Mouse (Mus musculus) liver, embryonic 11.5 days (tissue): Measurements from ENCODE around the gene Tbc1d22b. TPM values are rescaled to one million over a fixed set of nuclear protein-coding genes. Genes with fewer than 3 reads are reported as not detected.

Experiments used
- ATAC-seq: fragments of 200-750 bp; cut with Nextera tagmentation; replicated peaks from 2 replicates; pipeline ENCODE4 v1.8.0; 2017; ENCODE audit warnings: moderate number of reproducible peaks, mild to moderate bottlenecking, moderate TSS enrichment, moderate library complexity; ENCODE audit not compliant: low FRiP score
- DNase-seq: peaks from one replicate; pipeline ENCODE4 v3.0.0-alpha.2; 2017; ENCODE audit warnings: low spot score
- H3K27ac ChIP-seq: fragments of 300-500 bp; sonication (generic); 2 replicates; pipeline ENCODE4 v1.5.1; 2014; ENCODE audit warnings: mild to moderate bottlenecking, low read depth, low read length, control low read depth
- H3K27me3 ChIP-seq: fragments of 300-500 bp; sonication (generic); replicated peaks from 2 replicates; pipeline ENCODE4 v1.6.1; 2014; ENCODE audit warnings: low read length, mixed read lengths; ENCODE audit not compliant: control insufficient read depth, insufficient read depth
- H3K36me3 ChIP-seq: fragments of 300-500 bp; sonication (generic); 2 replicates; pipeline ENCODE4 v1.6.1; 2014; ENCODE audit warnings: mild to moderate bottlenecking, low read length, moderate library complexity, mixed read lengths; ENCODE audit not compliant: control insufficient read depth, insufficient read depth
- H3K4me1 ChIP-seq: fragments of 300-500 bp; sonication (generic); replicated peaks from 2 replicates; pipeline ENCODE4 v1.6.1; 2014; ENCODE audit warnings: low read length, mixed read lengths; ENCODE audit not compliant: control insufficient read depth, insufficient read depth
- H3K4me2 ChIP-seq: fragments of 300-500 bp; sonication (generic); 2 replicates; pipeline ENCODE4 v1.6.1; 2014; ENCODE audit warnings: mild to moderate bottlenecking, control low read depth, moderate library complexity
- H3K4me3 ChIP-seq: fragments of 300-500 bp; sonication (generic); 2 replicates; pipeline ENCODE4 v1.5.1; 2014; ENCODE audit warnings: low read depth, low read length, control low read depth
- H3K9ac ChIP-seq: fragments of 300-500 bp; sonication (generic); 2 replicates; pipeline ENCODE4 v1.6.1; 2014; ENCODE audit warnings: low read depth, low read length, control low read depth
- H3K9me3 ChIP-seq: fragments of 300-500 bp; sonication (generic); 2 replicates; pipeline ENCODE4 v1.6.1; 2016; ENCODE audit warnings: low read length, inconsistent platforms, mixed read lengths; ENCODE audit not compliant: control insufficient read depth
- WGBS: fragments of 180-500 bp; shearing (Covaris S2); extraction: QIAGEN DNeasy Blood & Tissue Kit; methylation state at CpG from one replicate; pipeline ENCODE4 v1.1.7; 2014; 5-methylcytosine and 5-hydroxymethylcytosine counted together
- polyA plus RNA-seq: library from polyadenylated mRNA; unstranded; fragments of >200 nt; fragmentation: Nextera tagmentation; extraction: Ambion mirVana; gene quantifications from 2 replicates; pipeline ENCODE4 v1.2.1, GENCODE M21; 2014

Tbc1d22b gene
- polyA plus RNA-seq, 1 experiment from 2014 or later = 11.5 TPM

GRCm38 (mm10) chr17:29531757-29532384 is 17.7 kb upstream of the Tbc1d22b start:
- no peak overlapping the region for H3K4me2 ChIP-seq
- H3K9me3 ChIP-seq = no peaks in the 10 kb centered on the region
- no peak for ATAC-seq
- 48% methylated on average over 10 of the region's 10 CpGs for WGBS
- H3K27ac ChIP-seq = no peak overlapping the region
- no peak overlapping the region for H3K4me3 ChIP-seq
- no peak overlapping the region for H3K9ac ChIP-seq
- H3K36me3 ChIP-seq = no peaks in the 10 kb centered on the region
- no peak for DNase-seq
- H3K27me3 ChIP-seq = no peaks in the 10 kb centered on the region
- H3K4me1 ChIP-seq = no peaks in the 10 kb centered on the region

- 79% methylated on average over 11 of the region's 11 CpGs for WGBS
- H3K9me3 ChIP-seq = no peaks in the 10 kb centered on the region
Measured at GRCm38 (mm10) chr17:29533866-29534265, 15.7 kb upstream of the Tbc1d22b start.

GRCm38 (mm10) chr17:29540426-29540825 is 9.2 kb upstream of the Tbc1d22b start:
- Histone ChIP-seq H3K9ac (no peak overlapping the region), H3K4me2 (no peak overlapping the region), H3K36me3 (no peaks in the 10 kb centered on the region), H3K4me1 (no peaks in the 10 kb centered on the region), H3K9me3 (no peaks in the 10 kb centered on the region), H3K27me3 (no peaks in the 10 kb centered on the region), H3K4me3 (no peak overlapping the region), H3K27ac (no peak overlapping the region)
- WGBS = 86% methylated on average over 8 of the region's 8 CpGs
- DNase-seq = no peak
- no peak for ATAC-seq

More at GRCm38 (mm10) chr17:29533866-29534265, 15.7 kb upstream of the Tbc1d22b start:
- DNase-seq (no peak), ATAC-seq (no peak)
- Histone ChIP-seq H3K27ac (no peak overlapping the region), H3K4me1 (no peaks in the 10 kb centered on the region), H3K27me3 (no peaks in the 10 kb centered on the region), H3K4me2 (no peak overlapping the region), H3K9ac (no peak overlapping the region), H3K36me3 (no peaks in the 10 kb centered on the region), H3K4me3 (no peak overlapping the region)

GRCm38 (mm10) chr17:29541419-29541818 is 8.2 kb upstream of the Tbc1d22b start:
- Histone ChIP-seq H3K4me3 (no peak overlapping the region), H3K27ac (no peak overlapping the region), H3K9me3 (no peaks in the 10 kb centered on the region), H3K9ac (no peak overlapping the region), H3K4me1 (no peaks in the 10 kb centered on the region), H3K36me3 (no peaks in the 10 kb centered on the region), H3K4me2 (no peak overlapping the region), H3K27me3 (no peaks in the 10 kb centered on the region)
- no peak for DNase-seq
- no peak for ATAC-seq
- 69% methylated on average over 14 of the region's 14 CpGs for WGBS

GRCm38 (mm10) chr17:29542831-29543690 is 6.5 kb upstream of the Tbc1d22b start:
- Histone ChIP-seq H3K9me3 (no peaks in the 10 kb centered on the region), H3K4me3 (no peak overlapping the region), H3K27ac (no peak overlapping the region), H3K9ac (no peak overlapping the region), H3K4me2 (no peak overlapping the region), H3K27me3 (no peaks in the 10 kb centered on the region), H3K4me1 (no peaks in the 10 kb centered on the region), H3K36me3 (no peaks in the 10 kb centered on the region)
- 85% methylated on average over 19 of the region's 19 CpGs for WGBS
- ATAC-seq = no peak
- no peak for DNase-seq

GRCm38 (mm10) chr17:29544064-29544463 is 5.5 kb upstream of the Tbc1d22b start:
- Histone ChIP-seq H3K4me3 (no peak overlapping the region), H3K9ac (no peak overlapping the region), H3K27ac (no peak overlapping the region), H3K36me3 (no peaks in the 10 kb centered on the region), H3K4me1 (no peaks in the 10 kb centered on the region), H3K27me3 (no peaks in the 10 kb centered on the region), H3K9me3 (no peaks in the 10 kb centered on the region), H3K4me2 (no peak overlapping the region)
- no peak for ATAC-seq
- no peak for DNase-seq
- 72% methylated on average over 2 of the region's 2 CpGs for WGBS

GRCm38 (mm10) chr17:29545241-29545640 is 4.3 kb upstream of the Tbc1d22b start:
- Histone ChIP-seq H3K9ac (no peak overlapping the region), H3K36me3 (no peaks in the 10 kb centered on the region), H3K4me3 (no peak overlapping the region), H3K4me2 (no peak overlapping the region), H3K9me3 (no peaks in the 10 kb centered on the region), H3K27ac (no peak overlapping the region), H3K4me1 (peaks cover 3% of the 10 kb centered on the region), H3K27me3 (no peaks in the 10 kb centered on the region)
- no peak for DNase-seq
- 93% methylated on average over 5 of the region's 5 CpGs for WGBS
- no peak for ATAC-seq

GRCm38 (mm10) chr17:29548494-29548893 is 1.1 kb upstream of the Tbc1d22b start:
- no peak overlapping the region for H3K27ac ChIP-seq
- no peaks in the 10 kb centered on the region for H3K36me3 ChIP-seq
- H3K4me1 ChIP-seq = peaks cover 15% of the 10 kb centered on the region
- DNase-seq = no peak
- H3K27me3 ChIP-seq = no peaks in the 10 kb centered on the region
- 67% methylated on average over 3 of the region's 3 CpGs for WGBS
- no peak for ATAC-seq
- no peaks in the 10 kb centered on the region for H3K9me3 ChIP-seq
- H3K9ac ChIP-seq = no peak overlapping the region
- H3K4me2 ChIP-seq = no peak overlapping the region
- H3K4me3 ChIP-seq = no peak overlapping the region

- no peaks in the 10 kb centered on the region for H3K9me3 ChIP-seq
- H3K27ac ChIP-seq = no peak overlapping the region
- ATAC-seq = no peak
- H3K36me3 ChIP-seq = no peaks in the 10 kb centered on the region
- no peak overlapping the region for H3K9ac ChIP-seq
- WGBS = 36% methylated on average over 8 of the region's 8 CpGs
- no peak for DNase-seq
- H3K4me1 ChIP-seq = peaks cover 18% of the 10 kb centered on the region
- peak overlapping the region; percentile 94 for H3K4me2 ChIP-seq
- H3K4me3 ChIP-seq = peak overlapping the region; percentile 87; the same call in 1 of the 2 replicates
- no peaks in the 10 kb centered on the region for H3K27me3 ChIP-seq
Measured at GRCm38 (mm10) chr17:29548994-29549393, 591 bp upstream of the Tbc1d22b start.
